In the genomic region with DNA sequence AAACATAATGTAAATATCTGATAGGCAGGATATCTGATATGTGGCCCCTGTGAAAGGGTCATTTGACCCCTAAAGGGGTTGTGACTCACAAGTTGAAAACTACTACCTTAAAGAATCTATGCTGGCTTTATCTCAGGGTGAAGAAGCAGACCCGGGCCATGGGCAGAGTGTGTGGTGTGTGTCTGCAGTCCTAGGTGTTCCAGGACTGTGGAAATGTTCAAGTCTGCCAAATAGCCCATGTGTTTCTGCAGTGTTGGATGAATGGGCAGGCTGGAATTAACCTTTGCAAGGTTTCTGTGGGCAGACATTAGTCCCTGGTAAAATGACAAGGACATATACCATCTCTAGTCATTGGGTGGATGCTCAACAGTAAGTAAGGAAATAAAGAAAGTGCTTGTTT, we compare ENCODE assay signal across 15 mouse cellular contexts.
"Had no signal": no experiment of that assay in that cellular context is flagged by ENCODE, and none has a peak within 500 bp of the region (broad histone marks: within the 10 kb centered on the region; RNA-seq: fewer than 3 reads in every experiment).

No protein-coding gene starts in this region.

- H3K4me1 ChIP-seq: neural tube, embryonic 15.5 days had no signal

- H3K9ac ChIP-seq: neural tube, embryonic 15.5 days; stomach, embryonic 15.5 days had no signal

- H3K9me3 ChIP-seq: neural tube, embryonic 15.5 days; stomach, embryonic 15.5 days had no signal

- DNase-seq: retina, postnatal 1 day; right cerebral cortex, adult 18-20 months; right cerebral cortex, postnatal 14 days; right cerebral cortex, postnatal 25 days; right cerebral cortex, postnatal 4 days; spleen, adult 18-20 months; thymus, adult 18-20 months; thymus, adult 2 months; thymus, postnatal 14 days; thymus, postnatal 25 days; thymus, postnatal 36 days; thymus, postnatal 4 days had no signal

- H3K27me3 ChIP-seq: neural tube, embryonic 15.5 days; stomach, embryonic 15.5 days had no signal

- H3K4me3 ChIP-seq: neural tube, embryonic 15.5 days; stomach, embryonic 15.5 days had no signal

- H3K27ac ChIP-seq: neural tube, embryonic 15.5 days; stomach, embryonic 15.5 days; stomach, postnatal 0 days had no signal

- H3K4me2 ChIP-seq: neural tube, embryonic 15.5 days; stomach, embryonic 15.5 days had no signal

- H3K36me3 ChIP-seq: neural tube, embryonic 15.5 days; stomach, embryonic 15.5 days had no signal
